Mouse (Mus musculus): ENCODE results near the gene Sept11.

- TF ChIP-seq GATA1 (IDR thresholded peaks at IDR 0.05; ENCODE audit: borderline replicate concordance, low read length): no peak
- TF ChIP-seq FLI1 (IDR thresholded peaks at IDR 0.05; ENCODE audit: low read length): no peak
Observed at GRCm38 (mm10) chr5:93048481-93049240, 44.6 kb upstream of the Sept11 start.
